Mouse (Mus musculus) G1E-ER4 (cell line): ENCODE measurements around the gene Apoc1. TPM values are rescaled to one million over a fixed set of nuclear protein-coding genes. Genes with fewer than 3 reads are reported as not detected.

Experiments used
- GATA1 ChIP-seq: IDR thresholded peaks from one replicate; pipeline ENCODE4 v1.8.0; 2012; ENCODE audit warnings: low read length, inconsistent platforms
- polyA plus RNA-seq: library from polyadenylated mRNA; stranded (reverse); fragments of >175 nt; gene quantifications from 2 replicates; pipeline ENCODE4 v1.2.3, GENCODE M21; 2012

Gene Apoc1
- polyA plus RNA-seq, 1 experiment: 4.8 TPM

GRCm38 (mm10) chr7:19695881-19696280, 3.4 kb upstream of the Apoc1 start:
- TF ChIP-seq GATA1: no peak

DNA sequence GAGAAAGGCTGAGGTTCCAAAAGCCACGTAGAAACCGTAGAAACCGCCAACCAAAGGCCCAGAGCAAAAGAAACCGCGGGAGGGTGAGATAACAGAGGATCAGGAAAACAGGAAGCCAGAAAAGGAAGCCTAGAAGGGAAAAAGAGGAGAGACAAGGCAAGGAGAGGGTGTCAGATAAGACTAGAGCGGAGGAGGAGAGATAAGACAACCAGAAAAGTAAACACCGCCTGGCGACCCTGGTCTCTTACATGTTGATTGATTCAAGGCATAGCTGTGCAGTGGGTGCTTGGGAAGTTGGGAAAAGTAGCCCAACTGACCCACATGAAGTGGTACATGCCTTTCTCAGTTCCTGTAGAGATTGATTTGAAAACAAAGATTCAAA, 2.7 kb upstream of the Apoc1 start:
- TF ChIP-seq GATA1: peak; percentile 89

DNA sequence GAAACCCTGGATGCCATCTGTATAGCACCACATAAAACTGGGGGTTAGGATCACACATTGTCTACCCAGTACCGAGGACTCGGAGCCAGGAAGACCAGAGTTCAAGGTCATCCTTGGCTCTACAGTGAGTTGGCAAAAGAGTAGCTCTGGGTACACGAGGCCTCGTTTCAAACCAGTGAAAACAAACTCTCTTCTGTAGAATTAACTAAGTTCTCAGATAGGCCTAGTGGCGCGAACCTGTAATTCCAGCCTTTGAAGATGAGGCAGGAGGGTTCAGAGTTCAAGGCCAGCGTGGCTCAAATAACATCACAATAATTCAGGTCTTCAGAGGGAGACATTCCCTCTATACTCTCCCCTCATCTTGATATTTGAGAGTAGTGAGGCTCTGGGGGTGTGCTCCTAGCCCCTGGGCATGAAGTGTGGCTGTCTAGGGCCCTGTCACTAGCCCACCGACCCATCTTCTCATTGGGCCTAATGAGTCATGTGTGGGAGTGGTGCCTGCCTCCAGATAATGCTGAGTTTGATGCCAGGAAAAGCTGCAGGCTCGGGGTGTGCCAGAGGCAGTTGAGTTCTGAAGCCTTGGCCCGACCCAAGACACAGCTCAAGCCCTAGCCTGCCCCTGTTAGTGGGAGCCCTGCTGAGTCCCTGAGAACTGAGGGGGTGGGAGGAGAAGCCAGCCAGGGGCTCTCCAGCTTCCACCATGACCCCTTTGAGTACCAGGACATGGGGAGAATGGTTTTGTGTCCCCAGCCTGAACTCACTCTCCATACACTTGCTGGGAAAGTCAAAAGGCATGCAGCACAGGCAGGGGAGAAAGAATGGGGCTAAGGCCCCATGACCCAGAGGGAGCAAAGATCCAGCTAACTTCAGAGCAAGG, 2.1 kb upstream of the Apoc1 start:
- TF ChIP-seq GATA1: no peak

- no peak for TF ChIP-seq GATA1
These were observed 961 bp upstream of the Apoc1 start for GRCm38 (mm10) chr7:19693421-19693820.

- TF ChIP-seq GATA1: no peak
These were observed 1.0 kb downstream of the Apoc1 start for GRCm38 (mm10) chr7:19691434-19691833.

DNA sequence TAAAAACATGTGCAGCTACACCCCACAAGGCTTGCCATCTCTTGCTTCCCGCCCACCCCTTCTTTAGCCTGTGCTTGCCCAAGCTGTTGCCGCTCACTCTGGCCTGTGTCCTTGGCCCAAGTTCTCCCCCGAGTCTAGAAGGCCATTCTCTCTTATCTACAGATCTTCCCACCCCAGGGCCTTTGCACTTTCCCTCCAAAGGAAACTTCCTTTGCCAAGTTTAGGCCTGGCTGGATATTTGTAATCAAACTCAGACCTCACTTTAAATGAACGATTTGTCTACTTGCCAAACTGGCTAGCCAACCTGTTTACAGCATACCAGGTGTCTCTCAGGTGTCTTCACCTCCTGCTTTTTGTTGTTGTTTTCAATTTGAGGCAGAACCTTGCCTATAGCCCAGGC, 1.6 kb downstream of the Apoc1 start:
- no peak for TF ChIP-seq GATA1

DNA sequence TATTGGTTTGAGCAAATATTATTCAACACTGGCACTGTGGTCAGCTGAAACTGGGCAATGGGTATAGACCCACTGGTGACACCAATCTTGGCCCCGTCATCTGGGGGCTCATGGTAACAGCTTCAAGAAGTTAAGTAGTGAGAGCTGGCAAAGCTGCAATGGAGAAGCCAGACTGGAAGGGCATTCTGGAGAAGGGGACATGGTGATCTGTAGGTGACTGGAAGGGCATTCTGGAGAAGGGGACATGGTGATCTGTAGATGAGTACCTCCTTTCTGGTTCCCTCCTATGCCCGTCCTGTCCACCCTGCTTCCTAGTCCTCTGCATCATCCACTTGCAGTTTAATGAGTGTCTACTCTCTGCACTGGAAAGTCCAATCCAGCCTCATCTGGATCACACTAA, 3.8 kb downstream of the Apoc1 start:
- TF ChIP-seq GATA1: no peak

GRCm38 (mm10) chr7:19688101-19688500, 4.4 kb downstream of the Apoc1 start:
- TF ChIP-seq GATA1: no peak

- no peak for TF ChIP-seq GATA1
These were observed 5.9 kb downstream of the Apoc1 start for GRCm38 (mm10) chr7:19686521-19686920.

DNA sequence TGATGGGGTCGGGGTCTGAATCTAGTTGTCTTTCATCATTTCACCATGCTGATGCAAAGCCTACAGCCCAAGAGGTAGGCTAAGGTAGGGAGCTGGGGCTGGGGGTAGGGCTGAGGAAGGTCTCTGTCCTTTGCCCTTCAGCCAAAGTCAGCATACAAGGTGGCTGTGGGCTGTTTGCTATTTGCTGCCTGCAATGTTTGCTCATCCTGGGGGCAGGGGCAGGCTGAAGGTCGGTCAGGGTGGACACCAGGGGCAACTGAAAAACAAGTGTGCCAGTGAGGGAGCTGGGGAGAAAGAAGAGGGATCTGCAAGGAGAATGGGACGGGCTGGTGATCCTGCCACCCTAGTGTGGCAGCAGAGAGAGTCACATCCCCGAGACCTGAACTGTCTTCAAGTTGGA, 7.1 kb downstream of the Apoc1 start:
- no peak for TF ChIP-seq GATA1

DNA sequence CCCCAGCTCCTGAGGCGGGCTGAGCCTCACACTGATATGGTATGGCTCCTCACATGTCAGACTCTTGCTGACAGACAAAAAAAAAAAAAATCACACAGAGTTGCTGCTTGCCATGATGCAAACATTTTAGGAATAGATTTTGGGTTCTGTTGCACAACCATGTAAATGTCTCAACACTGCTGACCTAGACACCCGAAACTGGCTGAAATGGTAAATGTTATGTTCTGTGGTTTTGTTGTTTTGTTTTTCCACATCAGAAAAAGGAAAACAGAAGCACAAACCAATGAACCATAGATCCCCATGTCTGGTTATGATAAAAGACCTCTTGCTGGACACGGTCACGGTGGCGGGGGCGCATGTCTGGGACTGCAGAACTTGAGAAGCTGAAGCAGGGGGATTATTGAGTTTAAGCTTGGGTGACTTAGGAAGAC, 8.7 kb downstream of the Apoc1 start:
- TF ChIP-seq GATA1: no peak

- TF ChIP-seq GATA1: no peak
These were observed 9.5 kb downstream of the Apoc1 start for GRCm38 (mm10) chr7:19682979-19683378.

GRCm38 (mm10) chr7:19681202-19681694, 11.2 kb downstream of the Apoc1 start, which contains the start of the genes Gm44805 and Apoc4:
Gene Gm44805, minus strand, starts transcription at chr7:19681423.
Gene Apoc4, minus strand, starts transcription at chr7:19681479.
- TF ChIP-seq GATA1: no peak

DNA sequence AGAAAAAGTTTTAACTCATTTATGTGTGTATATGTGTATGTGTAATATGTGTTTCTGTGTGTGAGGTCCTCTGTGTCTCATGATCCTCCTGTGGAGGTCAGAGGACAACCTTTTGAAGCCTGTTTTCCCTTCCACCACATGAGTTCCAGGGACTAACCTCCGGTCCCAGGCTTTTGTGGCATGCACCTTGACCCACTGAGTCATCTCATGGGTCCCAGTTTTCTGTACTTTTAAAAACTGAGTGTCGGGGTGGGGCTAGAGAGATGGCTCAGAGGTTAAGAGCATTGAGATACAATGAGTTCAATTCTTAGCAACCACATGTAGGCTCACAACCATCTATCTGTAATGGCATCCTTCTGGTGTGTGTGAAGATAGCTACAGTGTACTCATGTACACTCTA, 11.8 kb downstream of the Apoc1 start:
- TF ChIP-seq GATA1: no peak

DNA sequence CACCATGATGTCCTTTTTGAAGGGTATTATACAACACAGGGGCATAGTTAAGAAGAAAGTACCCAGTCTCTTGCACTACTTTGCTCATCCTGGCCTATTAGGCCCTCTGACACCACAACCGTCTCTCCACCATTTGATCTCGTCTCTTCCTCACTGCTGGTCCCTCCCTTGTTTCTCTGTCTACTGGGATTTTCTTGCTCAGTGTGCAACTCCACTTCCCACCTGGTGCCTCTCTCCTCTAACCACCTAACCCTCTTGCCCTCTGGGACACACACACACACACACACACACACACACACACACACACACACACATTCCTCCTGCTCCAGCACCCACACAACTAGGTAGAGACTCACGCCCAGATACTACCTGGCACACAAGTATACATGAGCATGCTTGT, 13.6 kb downstream of the Apoc1 start:
- TF ChIP-seq GATA1: no peak

DNA sequence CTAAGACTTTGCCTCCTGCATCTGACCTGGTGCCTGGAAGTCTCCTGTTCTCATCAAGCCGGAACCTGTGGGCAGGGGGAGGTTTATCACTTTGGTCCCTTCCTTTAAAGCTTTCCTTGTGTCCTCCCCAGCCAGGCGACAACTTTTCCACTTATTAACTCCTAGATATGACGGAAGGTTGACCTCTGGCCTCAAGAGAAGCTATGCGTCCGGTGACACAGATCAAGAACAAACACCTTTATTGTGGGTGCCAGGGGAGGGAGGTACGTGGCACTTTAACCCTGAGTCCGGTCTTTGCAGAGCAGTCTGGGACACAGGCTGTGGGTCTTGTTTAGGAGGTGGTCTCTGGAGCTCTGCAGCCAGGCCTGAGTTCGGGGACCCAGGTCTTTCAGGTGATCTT, 14.6 kb downstream of the Apoc1 start, which contains the start of gene Apoc2:
Gene Apoc2, minus strand, starts transcription at position 70 of the 400 bp plus-strand sequence.
- no peak for TF ChIP-seq GATA1

DNA sequence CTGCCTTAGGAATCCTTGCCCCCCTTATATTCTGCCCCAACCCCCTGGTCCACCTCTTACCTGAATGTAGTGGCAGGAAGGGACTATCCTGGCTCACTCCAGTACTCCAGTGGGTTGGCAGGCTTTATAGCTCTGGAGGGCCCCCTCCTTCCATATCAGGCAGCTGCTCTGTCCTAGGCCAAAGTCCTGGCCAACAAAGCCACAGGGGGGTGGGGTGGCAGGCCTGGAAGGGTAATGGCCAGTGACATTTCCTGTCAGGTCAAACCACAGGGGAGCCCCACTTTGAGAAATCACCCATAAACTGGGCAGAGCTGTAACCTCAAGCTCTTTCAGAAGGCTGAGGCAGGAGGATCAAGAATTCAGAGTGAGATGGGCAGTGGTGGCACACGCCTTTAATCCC, 15.8 kb downstream of the Apoc1 start:
- no peak for TF ChIP-seq GATA1

DNA sequence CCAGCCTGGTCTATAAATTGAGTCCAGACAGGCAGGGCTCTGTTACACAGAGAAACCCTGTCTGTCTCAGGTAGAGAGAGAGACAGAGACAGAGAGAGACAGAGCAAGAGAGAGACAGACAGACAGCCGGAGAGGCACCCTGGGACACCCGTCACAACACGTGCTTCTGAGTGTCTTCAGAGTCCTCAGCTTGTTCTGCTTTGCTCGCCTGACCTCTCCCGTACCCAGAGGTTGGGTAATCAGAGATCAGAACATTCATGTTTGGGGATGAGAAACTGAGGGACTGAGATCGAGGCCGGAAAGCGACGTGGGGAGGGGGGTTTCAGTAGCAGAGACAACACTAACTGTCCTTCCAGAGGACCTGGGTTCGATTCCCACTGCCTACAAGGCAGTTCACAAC, 16.6 kb downstream of the Apoc1 start:
- no peak for TF ChIP-seq GATA1
